Mouse (Mus musculus) bone marrow, adult 2 months (tissue): Measurements from ENCODE around the gene Calr3. TPM values are rescaled to one million over a fixed set of nuclear protein-coding genes. Genes with fewer than 3 reads are reported as not detected.

Experiments used
- H3K27ac ChIP-seq: fragments of 200-500 bp; 2 replicates; pipeline ENCODE4 v1.5.1; 2012; ENCODE audit warnings: low read depth, mild to moderate bottlenecking, control low read depth, inconsistent platforms, low read length; ENCODE audit not compliant: control insufficient read depth, poor library complexity, insufficient read depth
- H3K4me1 ChIP-seq: fragments of 200-500 bp; 2 replicates; pipeline ENCODE4 v1.6.1; 2011; ENCODE audit warnings: low read length; ENCODE audit not compliant: control insufficient read depth, insufficient read depth
- H3K4me3 ChIP-seq: fragments of 200-500 bp; replicated peaks from 2 replicates; pipeline ENCODE3; 2011; ENCODE audit warnings: mild to moderate bottlenecking, low read depth, low read length, control low read depth; ENCODE audit not compliant: control insufficient read depth
- CTCF ChIP-seq: fragments of 200-500 bp; IDR thresholded peaks from 2 replicates; pipeline ENCODE4 v1.5.1; 2011; ENCODE audit warnings: low read length, control low read depth; ENCODE audit not compliant: control insufficient read depth, insufficient read depth
- POLR2A ChIP-seq: fragments of 200-500 bp; IDR thresholded peaks from 2 replicates; pipeline ENCODE4 v1.6.1; 2011; ENCODE audit warnings: low read depth, mild to moderate bottlenecking, control low read depth, low read length, borderline replicate concordance; ENCODE audit not compliant: control insufficient read depth
- WGBS: fragments of 180-500 bp; shearing (Covaris S2); methylation state at CpG from one replicate; pipeline ENCODE4 v1.1.7; 2018; 5-methylcytosine and 5-hydroxymethylcytosine counted together
- polyA plus RNA-seq: library from polyadenylated mRNA; stranded (reverse); fragments of >200 nt; gene quantifications from 2 replicates; pipeline ENCODE4 v1.2.4, GENCODE M21; 2011; ENCODE audit warnings: low replicate concordance; ENCODE audit not compliant: missing spikeins, insufficient read depth, insufficient read length

Gene Calr3
- polyA plus RNA-seq, 1 experiment: not detected

- Histone ChIP-seq H3K4me1 (peaks cover 3% of the 10 kb centered on the region), H3K27ac (peak within 1 kb of the TSS; percentile 90), H3K4me3 (peak within 1 kb of the TSS; percentile 99)
- TF ChIP-seq POLR2A (peak; percentile 74; the same call in 1 of the 2 replicates), CTCF (no peak)
- under 1% methylated on average over 80 of the region's 80 CpGs for WGBS
Observed at GRCm38 (mm10) chr8:72474826-72475546, 31.3 kb upstream of the Calr3 start, which contains the start of gene Cherp. Cherp (minus strand) TSS chr8:72475226.

GRCm38 (mm10) chr8:72470684-72471083 lies 27.0 kb upstream of the Calr3 start:
- 96% methylated on average over 7 of the region's 7 CpGs for WGBS
- no peak overlapping the region for H3K4me3 ChIP-seq
- no peaks in the 10 kb centered on the region; the same call in 1 of the 2 replicates for H3K4me1 ChIP-seq
- no peak overlapping the region for H3K27ac ChIP-seq
- TF ChIP-seq CTCF: no peak
- TF ChIP-seq POLR2A: no peak

- TF ChIP-seq CTCF (no peak), POLR2A (no peak)
- H3K4me3 ChIP-seq: no peak overlapping the region
- H3K27ac ChIP-seq: no peak overlapping the region
- H3K4me1 ChIP-seq: no peaks in the 10 kb centered on the region; the same call in 1 of the 2 replicates
- 90% methylated on average over 8 of the region's 8 CpGs for WGBS
Observed at GRCm38 (mm10) chr8:72469984-72470383, 26.3 kb upstream of the Calr3 start.

- no peak overlapping the region for H3K27ac ChIP-seq
- TF ChIP-seq POLR2A: no peak
- TF ChIP-seq CTCF: no peak
- H3K4me3 ChIP-seq: no peak overlapping the region
- 81% methylated on average over 2 of the region's 2 CpGs for WGBS
- no peaks in the 10 kb centered on the region; the same call in 1 of the 2 replicates for H3K4me1 ChIP-seq
Observed at GRCm38 (mm10) chr8:72469243-72469642, 25.6 kb upstream of the Calr3 start.

- no peaks in the 10 kb centered on the region for H3K4me1 ChIP-seq
- H3K4me3 ChIP-seq: no peak overlapping the region
- TF ChIP-seq CTCF: no peak
- no peak for TF ChIP-seq POLR2A
- WGBS: 94% methylated on average over 10 of the region's 10 CpGs
- H3K27ac ChIP-seq: no peak overlapping the region
Observed at GRCm38 (mm10) chr8:72464211-72464610, 20.5 kb upstream of the Calr3 start.

- TF ChIP-seq CTCF: no peak
- no peak for TF ChIP-seq POLR2A
- H3K27ac ChIP-seq: no peak overlapping the region
Observed at GRCm38 (mm10) chr8:72459881-72460533, 16.3 kb upstream of the Calr3 start.

GRCm38 (mm10) chr8:72458457-72458856 lies 14.8 kb upstream of the Calr3 start:
- H3K4me1 ChIP-seq: no peaks in the 10 kb centered on the region
- 88% methylated on average over 6 of the region's 6 CpGs for WGBS
- H3K27ac ChIP-seq: no peak overlapping the region
- TF ChIP-seq CTCF: no peak
- no peak for TF ChIP-seq POLR2A
- H3K4me3 ChIP-seq: no peak overlapping the region

More at GRCm38 (mm10) chr8:72459881-72460533, 16.3 kb upstream of the Calr3 start:
- Histone ChIP-seq H3K4me1 (no peaks in the 10 kb centered on the region), H3K4me3 (no peak overlapping the region)
- 86% methylated on average over 4 of the region's 4 CpGs for WGBS

- 96% methylated on average over 3 of the region's 3 CpGs for WGBS
- no peak for TF ChIP-seq CTCF
- TF ChIP-seq POLR2A: no peak
- no peaks in the 10 kb centered on the region for H3K4me1 ChIP-seq
- H3K27ac ChIP-seq: no peak overlapping the region
- H3K4me3 ChIP-seq: no peak overlapping the region
Observed at GRCm38 (mm10) chr8:72457806-72458205, 14.1 kb upstream of the Calr3 start.
